Mouse (Mus musculus) limb, embryonic 13.5 days (tissue): ENCODE measurements around the gene Ctps. TPM values are rescaled to one million over a fixed set of nuclear protein-coding genes. Genes with fewer than 3 reads are reported as not detected.

Experiments
- ATAC-seq: fragments of 200-750 bp; cut with Nextera tagmentation; 2 replicates; pipeline ENCODE4 v1.8.0; 2017; ENCODE audit warnings: low read depth, moderate number of reproducible peaks, moderate TSS enrichment; ENCODE audit not compliant: low FRiP score
- H3K27ac ChIP-seq: fragments of 300-500 bp; sonication (generic); 2 replicates; pipeline ENCODE4 v1.5.1; 2015; ENCODE audit warnings: inconsistent platforms, mild to moderate bottlenecking, moderate library complexity
- H3K27me3 ChIP-seq: fragments of 300-500 bp; sonication (generic); 2 replicates; pipeline ENCODE4 v1.6.1; 2015; ENCODE audit warnings: mild to moderate bottlenecking, inconsistent platforms
- H3K36me3 ChIP-seq: fragments of 300-500 bp; sonication (generic); 2 replicates; pipeline ENCODE4 v1.6.1; 2015; ENCODE audit warnings: inconsistent platforms, mild to moderate bottlenecking, moderate library complexity
- H3K4me1 ChIP-seq: fragments of 300-500 bp; sonication (generic); 2 replicates; pipeline ENCODE4 v1.6.1; 2015; ENCODE audit warnings: inconsistent platforms
- H3K4me2 ChIP-seq: fragments of 300-500 bp; sonication (generic); replicated peaks from 2 replicates; pipeline ENCODE4 v1.6.1; 2015; ENCODE audit warnings: inconsistent platforms, mild to moderate bottlenecking, moderate library complexity
- H3K4me3 ChIP-seq: fragments of 300-500 bp; sonication (generic); 2 replicates; pipeline ENCODE4 v1.5.1; 2015; ENCODE audit warnings: moderate library complexity, mild to moderate bottlenecking, inconsistent platforms
- H3K9ac ChIP-seq: fragments of 300-500 bp; sonication (generic); 2 replicates; pipeline ENCODE4 v1.6.1; 2015; ENCODE audit warnings: mild to moderate bottlenecking, inconsistent platforms
- H3K9me3 ChIP-seq: fragments of 300-500 bp; sonication (generic); 2 replicates; pipeline ENCODE4 v1.6.1; 2016; ENCODE audit warnings: inconsistent platforms
- WGBS: fragments of 180-500 bp; shearing (Covaris S2); methylation state at CpG from one replicate; pipeline ENCODE4 v1.1.7; 2015; 5-methylcytosine and 5-hydroxymethylcytosine counted together
- polyA plus RNA-seq: library from polyadenylated mRNA; unstranded; fragments of >200 nt; fragmentation: Nextera tagmentation; extraction: Ambion mirVana; gene quantifications from 2 replicates; pipeline ENCODE4 v1.2.1, GENCODE M21; 2015

Ctps gene
- polyA plus RNA-seq, 1 experiment from 2014 or later: 91.0 TPM

- WGBS: 95% methylated on average over 2 of the region's 2 CpGs
- H3K4me1 ChIP-seq: no peaks in the 10 kb centered on the region
- H3K4me2 ChIP-seq: no peak overlapping the region
- H3K27me3 ChIP-seq: no peaks in the 10 kb centered on the region
- peaks cover 68% of the 10 kb centered on the region for H3K36me3 ChIP-seq
- H3K9me3 ChIP-seq: 0 out of 2 replicates have a peak, but pooled peaks cover 2% of the 10 kb centered on the region
- ATAC-seq: no peak
- H3K4me3 ChIP-seq: no peak overlapping the region
- no peak overlapping the region for H3K9ac ChIP-seq
- H3K27ac ChIP-seq: no peak overlapping the region
Observed at GRCm38 (mm10) chr4:120514366-120514765, 55.7 kb downstream of the Ctps start.

GRCm38 (mm10) chr4:120511203-120511602 lies 58.9 kb downstream of the Ctps start:
- WGBS: 90% methylated on average over 4 of the region's 4 CpGs
- H3K9me3 ChIP-seq: 0 out of 2 replicates have a peak, but pooled peaks cover 4% of the 10 kb centered on the region
- peaks cover 69% of the 10 kb centered on the region for H3K36me3 ChIP-seq
- ATAC-seq: no peak
- H3K4me2 ChIP-seq: no peak overlapping the region
- H3K27me3 ChIP-seq: no peaks in the 10 kb centered on the region
- H3K27ac ChIP-seq: no peak overlapping the region
- H3K9ac ChIP-seq: no peak overlapping the region
- H3K4me1 ChIP-seq: no peaks in the 10 kb centered on the region
- H3K4me3 ChIP-seq: no peak overlapping the region

GRCm38 (mm10) chr4:120506955-120507354 lies 63.1 kb downstream of the Ctps start:
- Histone ChIP-seq H3K9ac (no peak overlapping the region), H3K4me2 (no peak overlapping the region), H3K9me3 (0 out of 2 replicates have a peak, but pooled peaks cover 4% of the 10 kb centered on the region), H3K36me3 (peaks cover 62% of the 10 kb centered on the region), H3K27me3 (no peaks in the 10 kb centered on the region), H3K4me1 (no peaks in the 10 kb centered on the region), H3K27ac (no peak overlapping the region), H3K4me3 (no peak overlapping the region)
- WGBS: 85% methylated on average over 1 of the region's 1 CpGs
- no peak for ATAC-seq

Other genes with a start within 250 kb of the Ctps start
- gene Scmh1, start 165.0 kb downstream of the Ctps start, polyA plus RNA-seq: 43.8 and 47.1 TPM in 2 replicates
- gene Slfnl1, start 38.0 kb downstream of the Ctps start, polyA plus RNA-seq: not detected in 2 replicates
- gene Gm8439, start 18.5 kb upstream of the Ctps start, polyA plus RNA-seq: not detected in 2 replicates
- gene Cited4, start 96.3 kb upstream of the Ctps start, polyA plus RNA-seq: 1.7 and 2.6 TPM in 2 replicates
- 6.0 and 6.2 TPM in 2 replicates for gene Kcnq4, start 178.3 kb upstream of the Ctps start, polyA plus RNA-seq